Mouse (Mus musculus): ENCODE data around the gene Szrd1. TPM values are rescaled to one million over a fixed set of nuclear protein-coding genes. Genes with fewer than 3 reads are reported as not detected.
"Not testable (repeated sequence)": the region's sequence is repeated elsewhere in the genome, so short reads cannot be mapped to it uniquely, and the experiment has no call there.

Szrd1 gene
- polyA plus RNA-seq, 1 experiment: 54.2 TPM

GRCm38 (mm10) chr4:141140967-141141366 is 1.4 kb upstream of the Szrd1 start:
- H3K36me3 ChIP-seq (ENCODE audit: control insufficient read depth, insufficient read depth, low read length): no peaks in the 10 kb centered on the region
- TF ChIP-seq POLR2A (IDR thresholded peaks at IDR 0.05; ENCODE audit: control insufficient read depth, extremely low read depth, insufficient read depth, low read length, poor library complexity) (no peak), CTCF (IDR thresholded peaks at IDR 0.05; ENCODE audit: borderline replicate concordance, control insufficient read depth, extremely low read depth, insufficient read depth, low read length, poor library complexity) (no peak)
- H3K4me3 ChIP-seq (ENCODE audit: control insufficient read depth, insufficient read depth, low read length): no peak overlapping the region
- no peak for DNase-seq
- no peaks in the 10 kb centered on the region for H3K27me3 ChIP-seq (ENCODE audit: control insufficient read depth, insufficient read depth, low read length)
- 93% methylated on average over 6 of the region's 6 CpGs for WGBS
- H3K4me1 ChIP-seq (replicated peaks; ENCODE audit: control insufficient read depth, insufficient read depth, low read length): peaks cover 18% of the 10 kb centered on the region
- no peak overlapping the region for H3K27ac ChIP-seq (ENCODE audit: control insufficient read depth, insufficient read depth, low read length)

GRCm38 (mm10) chr4:141140354-141140753 is 779 bp upstream of the Szrd1 start:
- not testable (repeated sequence) for H3K27ac ChIP-seq (ENCODE audit: control insufficient read depth, insufficient read depth, low read length)
- 96% methylated on average over 9 of the region's 9 CpGs for WGBS

GRCm38 (mm10) chr4:141138425-141139115 is 1.0 kb downstream of the Szrd1 start:
- H3K4me1 ChIP-seq (replicated peaks; ENCODE audit: control insufficient read depth, insufficient read depth, low read length): peaks cover 24% of the 10 kb centered on the region
- no peaks in the 10 kb centered on the region for H3K36me3 ChIP-seq (ENCODE audit: control insufficient read depth, insufficient read depth, low read length)
- DNase-seq: no peak
- peak overlapping the region; percentile 76 for H3K4me3 ChIP-seq (ENCODE audit: control insufficient read depth, insufficient read depth, low read length)
- peak overlapping the region; percentile 41; the same call in 1 of the 2 replicates for H3K27ac ChIP-seq (ENCODE audit: control insufficient read depth, insufficient read depth, low read length)
- H3K27me3 ChIP-seq (ENCODE audit: control insufficient read depth, insufficient read depth, low read length): no peaks in the 10 kb centered on the region
- WGBS: under 1% methylated on average over 29 of the region's 29 CpGs
- TF ChIP-seq CTCF (IDR thresholded peaks at IDR 0.05; ENCODE audit: borderline replicate concordance, control insufficient read depth, extremely low read depth, insufficient read depth, low read length, poor library complexity): no peak
- no peak for TF ChIP-seq POLR2A (IDR thresholded peaks at IDR 0.05; ENCODE audit: control insufficient read depth, extremely low read depth, insufficient read depth, low read length, poor library complexity)

More at GRCm38 (mm10) chr4:141140354-141140753, 779 bp upstream of the Szrd1 start:
- peaks cover 18% of the 10 kb centered on the region for H3K4me1 ChIP-seq (replicated peaks; ENCODE audit: control insufficient read depth, insufficient read depth, low read length)
- not testable (repeated sequence) for H3K4me3 ChIP-seq (ENCODE audit: control insufficient read depth, insufficient read depth, low read length); H3K36me3 ChIP-seq (ENCODE audit: control insufficient read depth, insufficient read depth, low read length); H3K27me3 ChIP-seq (ENCODE audit: control insufficient read depth, insufficient read depth, low read length); DNase-seq

- DNase-seq; H3K4me3 ChIP-seq (ENCODE audit: control insufficient read depth, insufficient read depth, low read length); H3K27me3 ChIP-seq (ENCODE audit: control insufficient read depth, insufficient read depth, low read length); H3K36me3 ChIP-seq (ENCODE audit: control insufficient read depth, insufficient read depth, low read length); H3K27ac ChIP-seq (ENCODE audit: control insufficient read depth, insufficient read depth, low read length): not testable (repeated sequence)
- WGBS: 43% methylated on average over 3 of the region's 3 CpGs
- peaks cover 23% of the 10 kb centered on the region for H3K4me1 ChIP-seq (replicated peaks; ENCODE audit: control insufficient read depth, insufficient read depth, low read length)
Observed at GRCm38 (mm10) chr4:141137740-141138139, 1.8 kb downstream of the Szrd1 start.

GRCm38 (mm10) chr4:141136126-141136525 is 3.4 kb downstream of the Szrd1 start:
- Histone ChIP-seq H3K4me1 (replicated peaks; ENCODE audit: control insufficient read depth, insufficient read depth, low read length) (peaks cover 22% of the 10 kb centered on the region), H3K4me3 (ENCODE audit: control insufficient read depth, insufficient read depth, low read length) (no peak overlapping the region), H3K27me3 (ENCODE audit: control insufficient read depth, insufficient read depth, low read length) (no peaks in the 10 kb centered on the region), H3K27ac (ENCODE audit: control insufficient read depth, insufficient read depth, low read length) (no peak overlapping the region), H3K36me3 (ENCODE audit: control insufficient read depth, insufficient read depth, low read length) (no peaks in the 10 kb centered on the region)
- WGBS: 97% methylated on average over 7 of the region's 7 CpGs
- DNase-seq: no peak
- TF ChIP-seq POLR2A (IDR thresholded peaks at IDR 0.05; ENCODE audit: control insufficient read depth, extremely low read depth, insufficient read depth, low read length, poor library complexity): no peak
- no peak for TF ChIP-seq CTCF (IDR thresholded peaks at IDR 0.05; ENCODE audit: borderline replicate concordance, control insufficient read depth, extremely low read depth, insufficient read depth, low read length, poor library complexity)

- TF ChIP-seq POLR2A (IDR thresholded peaks at IDR 0.05; ENCODE audit: control insufficient read depth, extremely low read depth, insufficient read depth, low read length, poor library complexity) (no peak), CTCF (IDR thresholded peaks at IDR 0.05; ENCODE audit: borderline replicate concordance, control insufficient read depth, extremely low read depth, insufficient read depth, low read length, poor library complexity) (no peak)
- DNase-seq: no peak
- no peaks in the 10 kb centered on the region for H3K36me3 ChIP-seq (ENCODE audit: control insufficient read depth, insufficient read depth, low read length)
- 71% methylated on average over 20 of the region's 20 CpGs for WGBS
- peaks cover 22% of the 10 kb centered on the region for H3K4me1 ChIP-seq (replicated peaks; ENCODE audit: control insufficient read depth, insufficient read depth, low read length)
- H3K4me3 ChIP-seq (ENCODE audit: control insufficient read depth, insufficient read depth, low read length): no peak overlapping the region
- H3K27me3 ChIP-seq (ENCODE audit: control insufficient read depth, insufficient read depth, low read length): no peaks in the 10 kb centered on the region
- H3K27ac ChIP-seq (ENCODE audit: control insufficient read depth, insufficient read depth, low read length): no peak overlapping the region
Observed at GRCm38 (mm10) chr4:141134751-141135530, 4.6 kb downstream of the Szrd1 start.

Measured in thymus, adult 2 months (tissue).